In the genomic region with DNA sequence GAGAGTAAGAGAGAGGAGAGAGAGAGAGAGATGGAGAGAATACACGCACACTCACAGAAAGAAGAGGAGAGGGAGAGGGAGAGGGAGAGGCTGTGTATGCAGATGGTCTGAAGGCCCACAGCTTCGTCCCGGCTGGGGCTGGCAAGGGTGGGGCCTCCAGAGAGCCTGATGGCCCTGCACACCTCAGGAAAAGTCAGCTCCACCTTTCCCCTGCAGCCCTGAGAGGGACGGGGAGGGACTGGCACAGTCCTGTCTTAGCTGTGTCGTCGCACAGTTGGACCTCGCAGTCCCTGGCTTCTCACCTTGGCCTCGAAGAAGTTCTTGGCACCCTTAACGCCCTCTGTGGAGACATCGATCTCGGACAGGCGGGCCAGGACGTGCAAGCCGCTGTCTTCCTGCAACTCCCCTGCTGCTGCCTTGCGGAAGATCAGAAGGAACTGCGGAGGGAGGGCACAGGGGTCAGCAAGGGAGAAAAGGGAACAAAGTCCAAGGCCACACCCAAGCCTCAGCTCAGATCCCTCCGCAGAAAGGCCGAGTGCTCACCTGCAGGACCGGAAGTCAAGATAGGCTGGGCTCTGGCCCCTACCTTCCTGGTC, we compare ENCODE assay signal across 21 mouse cellular contexts. TPM values are rescaled to one million over a fixed set of nuclear protein-coding genes. Genes with fewer than 3 reads are reported as not detected.
A peak's percentile ranks its signal among the peaks of the same experiment; 100 is the strongest.
DNase-seq lines count a peak whose midpoint lies in the region; ATAC-seq and TF ChIP-seq lines count a peak whose summit lies in the region.
"Had no signal": no experiment of that assay in that cellular context is flagged by ENCODE, and none has a peak within 500 bp of the region (broad histone marks: within the 10 kb centered on the region; RNA-seq: fewer than 3 reads in every experiment).

No protein-coding gene starts in this region.

- no peak for ATAC-seq in hindbrain, embryonic 13.5 days (ENCODE audit: low FRiP score)
- ATAC-seq in granulocyte monocyte progenitor cell, adult 5-6 weeks (replicated peaks; ENCODE audit: poor library complexity, severe bottlenecking), result peak; percentile 13; the same call in 1 of the 2 replicates
- ATAC-seq in hindbrain, embryonic 12.5 days (ENCODE audit: low FRiP score), result no peak
- ATAC-seq: forebrain, embryonic 13.5 days had no signal

- DNase-seq in cerebellum, adult 2 months, result peak; percentile 46 to 58
- DNase-seq in cerebellum, adult 11 months, result no peak
- DNase-seq in hindbrain, embryonic 10.5 days (ENCODE audit: low spot score), result no peak
- no peak for DNase-seq in ovary, postnatal 36 days (ENCODE audit: low spot score)
- DNase-seq: kidney, adult 9 months; lung, embryonic 14.5 days; lung, postnatal 4 days had no signal

- no peak overlapping the region for H3K9ac ChIP-seq in hindbrain, embryonic 13.5 days
- no peak overlapping the region for H3K9ac ChIP-seq in hindbrain, embryonic 12.5 days
- H3K9ac ChIP-seq: forebrain, embryonic 13.5 days; hindbrain, embryonic 15.5 days; lung, embryonic 14.5 days; midbrain, embryonic 12.5 days had no signal

- TF ChIP-seq POLR2A in cerebellum, adult 2 months (IDR thresholded peaks at IDR 0.05; ENCODE audit: borderline replicate concordance, insufficient read depth, low read length), result no peak
- no peak for TF ChIP-seq POLR2A in small intestine, adult 2 months (IDR thresholded peaks at IDR 0.05; ENCODE audit: low read depth, low read length)

- H3K9me3 ChIP-seq in hindbrain, embryonic 10.5 days, result no peaks in the 10 kb centered on the region
- no peaks in the 10 kb centered on the region for H3K9me3 ChIP-seq in hindbrain, embryonic 13.5 days
- H3K9me3 ChIP-seq in hindbrain, embryonic 12.5 days (replicated peaks), result no peaks in the 10 kb centered on the region
- H3K9me3 ChIP-seq: forebrain, embryonic 13.5 days; hindbrain, embryonic 15.5 days had no signal

- H3K36me3 ChIP-seq in hindbrain, embryonic 10.5 days, result peaks cover 42% of the 10 kb centered on the region
- H3K36me3 ChIP-seq in hindbrain, embryonic 13.5 days, result peaks cover 44% of the 10 kb centered on the region
- peaks cover 50% of the 10 kb centered on the region for H3K36me3 ChIP-seq in small intestine, adult 2 months (ENCODE audit: control insufficient read depth, insufficient read depth, low read length)
- peaks cover 26% of the 10 kb centered on the region for H3K36me3 ChIP-seq in hindbrain, embryonic 12.5 days

- 42% methylated on average over 19 of the region's 19 CpGs for WGBS in cerebellum, adult 2 months
- 65% methylated on average over 19 of the region's 19 CpGs for WGBS in hindbrain, embryonic 10.5 days
- 64% methylated on average over 18 of the region's 19 CpGs for WGBS in hindbrain, embryonic 13.5 days
- WGBS in small intestine, adult 2 months, result 30% methylated on average over 19 of the region's 19 CpGs
- 67% methylated on average over 19 of the region's 19 CpGs for whole genome bisulfite sequencing in hindbrain, embryonic 12.5 days

- H3K4me1 ChIP-seq in cerebellum, adult 2 months (ENCODE audit: control insufficient read depth, insufficient read depth, low read length), result peaks cover 10% of the 10 kb centered on the region
- H3K4me1 ChIP-seq in hindbrain, embryonic 10.5 days (replicated peaks), result peaks cover 4% of the 10 kb centered on the region
- peaks cover 8% of the 10 kb centered on the region; the same call in 1 of the 2 replicates for H3K4me1 ChIP-seq in hindbrain, embryonic 13.5 days (replicated peaks)
- peaks cover 50% of the 10 kb centered on the region for H3K4me1 ChIP-seq in small intestine, adult 2 months (ENCODE audit: control insufficient read depth, insufficient read depth, insufficient read length, low read length)
- no peaks in the 10 kb centered on the region for H3K4me1 ChIP-seq in hindbrain, embryonic 12.5 days

- H3K27ac ChIP-seq in cerebellum, adult 2 months (ENCODE audit: insufficient read depth, low read length), result no peak overlapping the region
- H3K27ac ChIP-seq in hindbrain, embryonic 10.5 days, result peak overlapping the region; percentile 23; the same call in 1 of the 2 replicates
- H3K27ac ChIP-seq in hindbrain, embryonic 13.5 days, result no peak overlapping the region
- H3K27ac ChIP-seq in small intestine, adult 2 months (ENCODE audit: insufficient read depth, low read depth, low read length), result peak overlapping the region; percentile 99
- H3K27ac ChIP-seq in hindbrain, embryonic 12.5 days, result no peak overlapping the region
- H3K27ac ChIP-seq: forebrain, embryonic 13.5 days; hindbrain, embryonic 15.5 days; midbrain, embryonic 12.5 days had no signal

- no peak overlapping the region for H3K4me3 ChIP-seq in cerebellum, adult 2 months (replicated peaks; ENCODE audit: insufficient read depth, low read depth, low read length)
- H3K4me3 ChIP-seq in hindbrain, embryonic 10.5 days, result no peak overlapping the region
- H3K4me3 ChIP-seq in hindbrain, embryonic 13.5 days, result no peak overlapping the region
- H3K4me3 ChIP-seq in small intestine, adult 2 months (ENCODE audit: low read depth, low read length), result peak overlapping the region; percentile 5
- no peak overlapping the region for H3K4me3 ChIP-seq in hindbrain, embryonic 12.5 days
- H3K4me3 ChIP-seq: forebrain, embryonic 13.5 days; hindbrain, embryonic 15.5 days; midbrain, embryonic 12.5 days; myocyte had no signal

- no peak for TF ChIP-seq CTCF in cerebellum, adult 2 months (IDR thresholded peaks at IDR 0.05; ENCODE audit: borderline replicate concordance, insufficient read depth, low read depth, low read length)
- TF ChIP-seq CTCF in small intestine, adult 2 months (IDR thresholded peaks at IDR 0.05; ENCODE audit: extremely low read depth, insufficient read length, insufficient replicate concordance, low read depth, low read length), result no peak

- no peak overlapping the region for H3K4me2 ChIP-seq in hindbrain, embryonic 13.5 days
- no peak overlapping the region for H3K4me2 ChIP-seq in hindbrain, embryonic 12.5 days (replicated peaks)
- H3K4me2 ChIP-seq: forebrain, embryonic 13.5 days; hindbrain, embryonic 15.5 days; lung, embryonic 14.5 days; midbrain, embryonic 12.5 days had no signal

- no peaks in the 10 kb centered on the region for H3K27me3 ChIP-seq in cerebellum, adult 2 months (ENCODE audit: control insufficient read depth, insufficient read depth, low read length)
- 0 out of 2 replicates have a peak, but pooled peaks cover 3% of the 10 kb centered on the region for H3K27me3 ChIP-seq in hindbrain, embryonic 10.5 days (ENCODE audit: insufficient read depth, poor library complexity, severe bottlenecking)
- H3K27me3 ChIP-seq in hindbrain, embryonic 13.5 days, result no peaks in the 10 kb centered on the region
- no peaks in the 10 kb centered on the region for H3K27me3 ChIP-seq in small intestine, adult 2 months (ENCODE audit: control insufficient read depth, insufficient read depth, low read length)
- no peaks in the 10 kb centered on the region for H3K27me3 ChIP-seq in hindbrain, embryonic 12.5 days
- H3K27me3 ChIP-seq: forebrain, embryonic 13.5 days; hindbrain, embryonic 15.5 days; midbrain, embryonic 12.5 days had no signal

RNA-seq across cellular contexts. Expression of a gene that starts 14.2 kb away (rescaled TPM):
- not detected in 2 replicates for polyA plus RNA-seq in cerebellum, adult 2 months (2012; rRNA removed)
- not detected in 2 replicates for polyA plus RNA-seq in hindbrain, embryonic 10.5 days (2016; fragmentation: Nextera tagmentation; extraction: Ambion mirVana)
- not detected in 2 replicates for polyA plus RNA-seq in hindbrain, embryonic 13.5 days (2015; fragmentation: Nextera tagmentation; extraction: Ambion mirVana)
- total RNA-seq in granulocyte monocyte progenitor cell, adult 5-6 weeks (2014; fragmentation: Nextera tagmentation), result not detected in 2 replicates
- not detected in 2 replicates for total RNA-seq in granulocyte monocyte progenitor cell, adult 5-6 weeks (2017)
- 13.9 and 8,604 TPM in 2 replicates for polyA plus RNA-seq in small intestine, adult 2 months (2012; rRNA removed)
- not detected in 2 replicates for polyA plus RNA-seq in hindbrain, embryonic 12.5 days (2016; fragmentation: Nextera tagmentation; extraction: Ambion mirVana)
- total RNA-seq: adrenal gland, adult 18-20 months; layer of hippocampus, postnatal 25 days; left cerebral cortex, postnatal 36 days; neutrophil, adult 5-6 weeks had no signal
- polyA plus RNA-seq: forebrain, embryonic 13.5 days; heart, embryonic 16.5 days; hindbrain, embryonic 15.5 days; liver, adult 2 months; lung, embryonic 14.5 days; midbrain, embryonic 12.5 days; myocyte had no signal

RNA-seq across cellular contexts. Expression of a gene that starts 14.4 kb away (rescaled TPM):
- 141 and 152 TPM in 2 replicates for polyA plus RNA-seq in cerebellum, adult 2 months (2012; rRNA removed)
- polyA plus RNA-seq in hindbrain, embryonic 10.5 days (2016; fragmentation: Nextera tagmentation; extraction: Ambion mirVana), result 51.4 and 61.3 TPM in 2 replicates
- 68.1 and 68.6 TPM in 2 replicates for polyA plus RNA-seq in hindbrain, embryonic 13.5 days (2015; fragmentation: Nextera tagmentation; extraction: Ambion mirVana)
- 50.2 and 58.8 TPM in 2 replicates for total RNA-seq in granulocyte monocyte progenitor cell, adult 5-6 weeks (2014; fragmentation: Nextera tagmentation)
- 53.7 and 72.7 TPM in 2 replicates for total RNA-seq in granulocyte monocyte progenitor cell, adult 5-6 weeks (2017)
- 188 and 423 TPM in 2 replicates for polyA plus RNA-seq in small intestine, adult 2 months (2012; rRNA removed)
- polyA plus RNA-seq in hindbrain, embryonic 12.5 days (2016; fragmentation: Nextera tagmentation; extraction: Ambion mirVana), result 79.7 and 83.8 TPM in 2 replicates

RNA-seq across cellular contexts. Expression of a gene that starts 34.4 kb away (rescaled TPM):
- 0.13 and 0.16 TPM in 2 replicates for polyA plus RNA-seq in cerebellum, adult 2 months (2012; rRNA removed)
- polyA plus RNA-seq in hindbrain, embryonic 10.5 days (2016; fragmentation: Nextera tagmentation; extraction: Ambion mirVana), result not detected in 2 replicates
- polyA plus RNA-seq in hindbrain, embryonic 13.5 days (2015; fragmentation: Nextera tagmentation; extraction: Ambion mirVana), result not detected in 2 replicates
- total RNA-seq in granulocyte monocyte progenitor cell, adult 5-6 weeks (2014; fragmentation: Nextera tagmentation), result not detected in 2 replicates
- not detected in 2 replicates for total RNA-seq in granulocyte monocyte progenitor cell, adult 5-6 weeks (2017)
- 124 and 65,009 TPM in 2 replicates for polyA plus RNA-seq in small intestine, adult 2 months (2012; rRNA removed)
- polyA plus RNA-seq in hindbrain, embryonic 12.5 days (2016; fragmentation: Nextera tagmentation; extraction: Ambion mirVana), result not detected in 2 replicates
- total RNA-seq: adrenal gland, adult 18-20 months; layer of hippocampus, postnatal 25 days; left cerebral cortex, postnatal 36 days; neutrophil, adult 5-6 weeks had no signal
- polyA plus RNA-seq: lung, embryonic 14.5 days; midbrain, embryonic 12.5 days; myocyte had no signal

Comparison
In these comparisons a context has a peak if more than half of its experiments do, and no peak if none do; other contexts are left out.
1. DNase-seq: peak in cerebellum, adult 2 months (2 of 2); none in cerebellum, adult 11 months (single experiment), hindbrain, embryonic 10.5 days (single experiment) and ovary, postnatal 36 days (single experiment).
2. H3K27ac ChIP-seq: peak in hindbrain, embryonic 10.5 days (single experiment) and small intestine, adult 2 months (single experiment); none in cerebellum, adult 2 months (single experiment), hindbrain, embryonic 13.5 days (single experiment) and hindbrain, embryonic 12.5 days (single experiment).
3. RNA of a gene that starts 14.2 kb away (polyA plus RNA-seq): 13.9 to 8,604 TPM in small intestine, adult 2 months; not detected in cerebellum, adult 2 months, not detected in hindbrain, embryonic 10.5 days, not detected in hindbrain, embryonic 13.5 days and not detected in hindbrain, embryonic 12.5 days; every median in the first group is over 10 times any median in the second.
4. RNA of a gene that starts 34.4 kb away (polyA plus RNA-seq): 124 to 65,009 TPM in small intestine, adult 2 months; 0.13 to 0.16 TPM in cerebellum, adult 2 months, not detected in hindbrain, embryonic 10.5 days, not detected in hindbrain, embryonic 13.5 days and not detected in hindbrain, embryonic 12.5 days; every median in the first group is over 100 times any median in the second.